27 mouse cellular contexts compared by ENCODE assay signal in genomic region chr13:31567099-31567498, GRCm38 (mm10). TPM values are rescaled to one million over a fixed set of nuclear protein-coding genes. Genes with fewer than 3 reads are reported as not detected.
DNase-seq lines count a peak whose midpoint lies in the region; ATAC-seq and TF ChIP-seq lines count a peak whose summit lies in the region.
"Had no signal": no experiment of that assay in that cellular context is flagged by ENCODE, and none has a peak within 500 bp of the region (broad histone marks: within the 10 kb centered on the region; RNA-seq: fewer than 3 reads in every experiment).

No protein-coding gene starts in this region.

- H3K27ac ChIP-seq in liver, adult 2 months (replicated peaks; ENCODE audit: insufficient read depth, low read depth, low read length), result no peak overlapping the region
- no peak overlapping the region for H3K27ac ChIP-seq in liver, embryonic 12.5 days
- H3K27ac ChIP-seq in intestine, embryonic 15.5 days, result no peak overlapping the region
- H3K27ac ChIP-seq in stomach, postnatal 0 days (replicated peaks), result peak overlapping the region; percentile 77
- H3K27ac ChIP-seq in hindbrain, embryonic 16.5 days (ENCODE audit: low read depth, low read length), result no peak overlapping the region
- H3K27ac ChIP-seq: embryonic facial prominence, embryonic 15.5 days; forebrain, embryonic 10.5 days; gastrocnemius, adult 2 months; hindbrain, embryonic 15.5 days had no signal

- peak; percentile 51 for DNase-seq in liver, adult 2 months (ENCODE audit: extremely low read depth, low read depth, low spot score)
- DNase-seq in stomach, postnatal 0 days (ENCODE audit: low spot score), result peak; percentile 67
- DNase-seq in testis, postnatal 10 days (ENCODE audit: low spot score), result no peak
- DNase-seq in left cerebral cortex, postnatal 14 days (ENCODE audit: low spot score in 2 of 2), result no peak
- DNase-seq: adrenal gland, adult 2 months; adrenal gland, postnatal 25 days; cerebellum, adult 18-20 months; cerebellum, postnatal 14 days; embryo, embryonic 11 days; gastrocnemius, adult 2 months; gastrocnemius, postnatal 25 days; heart, postnatal 10 days had no signal

- no peaks in the 10 kb centered on the region for H3K27me3 ChIP-seq in liver, adult 2 months (ENCODE audit: control insufficient read depth, insufficient read depth, low read length)
- peaks cover 32% of the 10 kb centered on the region for H3K27me3 ChIP-seq in liver, embryonic 12.5 days (replicated peaks)
- H3K27me3 ChIP-seq in intestine, embryonic 15.5 days (replicated peaks), result 0 out of 2 replicates have a peak, but pooled peaks cover 6% of the 10 kb centered on the region
- no peaks in the 10 kb centered on the region for H3K27me3 ChIP-seq in myocyte (ENCODE audit: control insufficient read depth, insufficient read depth, insufficient read length)
- no peaks in the 10 kb centered on the region for H3K27me3 ChIP-seq in stomach, postnatal 0 days (ENCODE audit: control insufficient read depth, insufficient read depth, low read length)
- peaks cover 9% of the 10 kb centered on the region for H3K27me3 ChIP-seq in hindbrain, embryonic 16.5 days (replicated peaks; ENCODE audit: control insufficient read depth, insufficient read depth, low read length)
- H3K27me3 ChIP-seq: CH12.LX had no signal

- TF ChIP-seq CTCF in liver, adult 2 months (IDR thresholded peaks at IDR 0.05; ENCODE audit: low read depth, low read length), result no peak
- TF ChIP-seq CTCF in stomach, postnatal 0 days (IDR thresholded peaks at IDR 0.05; ENCODE audit: low read depth), result no peak

- H3K9me3 ChIP-seq in liver, embryonic 12.5 days (replicated peaks), result no peaks in the 10 kb centered on the region
- H3K9me3 ChIP-seq in intestine, embryonic 15.5 days, result no peaks in the 10 kb centered on the region
- H3K9me3 ChIP-seq in stomach, postnatal 0 days (ENCODE audit: control insufficient read depth, low read length), result no peaks in the 10 kb centered on the region
- H3K9me3 ChIP-seq in hindbrain, embryonic 16.5 days (ENCODE audit: control insufficient read depth, low read length), result no peaks in the 10 kb centered on the region
- H3K9me3 ChIP-seq: embryonic facial prominence, embryonic 15.5 days; forebrain, embryonic 10.5 days; hindbrain, embryonic 15.5 days had no signal

- H3K79me2 ChIP-seq in liver, adult 2 months (ENCODE audit: control insufficient read depth, insufficient read depth, low read length), result no peaks in the 10 kb centered on the region
- no peaks in the 10 kb centered on the region for H3K79me2 ChIP-seq in myocyte (ENCODE audit: control insufficient read depth, insufficient read depth)

- intact Hi-C loops in left cerebral cortex, postnatal 14 days (cut with DNase I), result no loop called here

- H3K36me3 ChIP-seq in liver, adult 2 months (ENCODE audit: control insufficient read depth, insufficient read depth, low read length), result no peaks in the 10 kb centered on the region
- no peaks in the 10 kb centered on the region for H3K36me3 ChIP-seq in liver, embryonic 12.5 days
- H3K36me3 ChIP-seq in intestine, embryonic 15.5 days, result no peaks in the 10 kb centered on the region
- H3K36me3 ChIP-seq in myocyte (ENCODE audit: control insufficient read depth, insufficient read depth), result no peaks in the 10 kb centered on the region
- H3K36me3 ChIP-seq in stomach, postnatal 0 days (ENCODE audit: control insufficient read depth, insufficient read depth, low read length), result no peaks in the 10 kb centered on the region
- no peaks in the 10 kb centered on the region for H3K36me3 ChIP-seq in hindbrain, embryonic 16.5 days (ENCODE audit: control insufficient read depth, insufficient read depth, low read length)
- H3K36me3 ChIP-seq: embryonic facial prominence, embryonic 15.5 days; forebrain, embryonic 10.5 days; hindbrain, embryonic 15.5 days had no signal

- 28% methylated on average over 8 of the region's 8 CpGs for WGBS in liver, adult 2 months
- WGBS in liver, embryonic 12.5 days (ENCODE audit: insufficient replicate concordance), result 68% methylated on average over 8 of the region's 8 CpGs
- 68% methylated on average over 8 of the region's 8 CpGs for WGBS in intestine, embryonic 15.5 days
- WGBS in stomach, postnatal 0 days, result 47% methylated on average over 8 of the region's 8 CpGs
- WGBS in hindbrain, embryonic 16.5 days, result 84% methylated on average over 8 of the region's 8 CpGs

- H3K4me2 ChIP-seq in liver, embryonic 12.5 days, result no peak overlapping the region
- no peak overlapping the region for H3K4me2 ChIP-seq in intestine, embryonic 15.5 days (replicated peaks)
- H3K4me2 ChIP-seq in myocyte (ENCODE audit: low read depth), result peak overlapping the region; percentile 48
- H3K4me2 ChIP-seq in stomach, postnatal 0 days (replicated peaks; ENCODE audit: low read depth), result no peak overlapping the region; the same call in 1 of the 2 replicates
- H3K4me2 ChIP-seq in hindbrain, embryonic 16.5 days (ENCODE audit: low read length), result no peak overlapping the region
- H3K4me2 ChIP-seq: embryonic facial prominence, embryonic 15.5 days; hindbrain, embryonic 15.5 days had no signal

- no peak for TF ChIP-seq EP300 in stomach, postnatal 0 days (optimal IDR thresholded peaks at IDR 0.05)

- ATAC-seq in liver, embryonic 12.5 days, result no peak
- peak; percentile 58 for ATAC-seq in intestine, embryonic 15.5 days
- ATAC-seq in stomach, postnatal 0 days (ENCODE audit: low FRiP score, low TSS enrichment), result peak; percentile 76
- ATAC-seq in hindbrain, embryonic 16.5 days, result no peak
- ATAC-seq: forebrain, embryonic 14.5 days had no signal

- TF ChIP-seq POLR2A in liver, adult 2 months (IDR thresholded peaks at IDR 0.05; ENCODE audit: extremely low read depth, insufficient read depth, low read length), result no peak
- no peak for TF ChIP-seq POLR2A in myocyte (IDR thresholded peaks at IDR 0.05; ENCODE audit: insufficient read length, low read depth)

- H3ac ChIP-seq in myocyte (ENCODE audit: control insufficient read depth, insufficient read length), result no peak overlapping the region

- H3K4me1 ChIP-seq in liver, adult 2 months (ENCODE audit: control insufficient read depth, insufficient read depth, low read length), result peaks cover 2% of the 10 kb centered on the region
- H3K4me1 ChIP-seq in liver, embryonic 12.5 days, result no peaks in the 10 kb centered on the region
- no peaks in the 10 kb centered on the region; the same call in 1 of the 2 replicates for H3K4me1 ChIP-seq in intestine, embryonic 15.5 days (replicated peaks)
- no peaks in the 10 kb centered on the region for H3K4me1 ChIP-seq in stomach, postnatal 0 days (replicated peaks; ENCODE audit: control insufficient read depth, insufficient read depth)
- no peaks in the 10 kb centered on the region for H3K4me1 ChIP-seq in hindbrain, embryonic 16.5 days (ENCODE audit: control insufficient read depth, insufficient read depth, low read depth, low read length)
- H3K4me1 ChIP-seq: embryonic facial prominence, embryonic 15.5 days; hindbrain, embryonic 15.5 days had no signal

- H3K9ac ChIP-seq in liver, adult 2 months (ENCODE audit: low read depth, low read length), result no peak overlapping the region
- H3K9ac ChIP-seq in liver, embryonic 12.5 days, result no peak overlapping the region
- no peak overlapping the region for H3K9ac ChIP-seq in intestine, embryonic 15.5 days
- no peak overlapping the region for H3K9ac ChIP-seq in stomach, postnatal 0 days (ENCODE audit: low read length)
- no peak overlapping the region for H3K9ac ChIP-seq in hindbrain, embryonic 16.5 days (ENCODE audit: low read depth, low read length)
- H3K9ac ChIP-seq: embryonic facial prominence, embryonic 15.5 days; hindbrain, embryonic 15.5 days had no signal

- H3K4me3 ChIP-seq in liver, adult 2 months (ENCODE audit: insufficient read depth, low read depth, low read length), result no peak overlapping the region
- no peak overlapping the region for H3K4me3 ChIP-seq in liver, embryonic 12.5 days
- no peak overlapping the region for H3K4me3 ChIP-seq in intestine, embryonic 15.5 days (replicated peaks)
- H3K4me3 ChIP-seq in myocyte, result no peak overlapping the region
- no peak overlapping the region for H3K4me3 ChIP-seq in stomach, postnatal 0 days (ENCODE audit: low read depth, low read length)
- no peak overlapping the region for H3K4me3 ChIP-seq in hindbrain, embryonic 16.5 days (ENCODE audit: low read length)
- H3K4me3 ChIP-seq: embryonic facial prominence, embryonic 15.5 days; erythroblast, embryonic 14.5 days; forebrain, embryonic 10.5 days; gastrocnemius, adult 2 months; hindbrain, embryonic 15.5 days had no signal

TF ChIP-seq in myocyte, 11 proteins besides CTCF, POLR2A, EP300 and RAD21 (continues in another document):
- no peak for TF ChIP-seq MAX (IDR thresholded peaks at IDR 0.05; ENCODE audit: low read depth)

RNA-seq across cellular contexts. Expression of gene A530084C06Rik, which starts 8.0 kb away (rescaled TPM):
- 0.46 and 0.60 TPM in 2 replicates for total RNA-seq in liver, adult 2 months (2014; rRNA removed)
- polyA plus RNA-seq in liver, adult 2 months (2012; rRNA removed), result 0.21 and 0.25 TPM in 2 replicates
- polyA plus RNA-seq in liver, embryonic 12.5 days (2016; fragmentation: Nextera tagmentation; extraction: Ambion mirVana), result not detected in 2 replicates
- not detected in 2 replicates for polyA plus RNA-seq in intestine, embryonic 15.5 days (2015; fragmentation: Nextera tagmentation; extraction: Ambion mirVana)
- polyA plus RNA-seq in myocyte (2012; fragmentation: generic; extraction: Trizol), result not detected
- polyA plus RNA-seq in stomach, postnatal 0 days (2015; fragmentation: Nextera tagmentation; extraction: Ambion mirVana), result not detected in 2 replicates
- not detected in 2 replicates for polyA plus RNA-seq in hindbrain, embryonic 16.5 days (2015; fragmentation: Nextera tagmentation; extraction: Ambion mirVana)
- total RNA-seq in left cerebral cortex, postnatal 14 days (2021), result 1 to 10 TPM in 1 of 2 experiments, under 1 TPM in 1; 0.99 to 1.1 TPM
- total RNA-seq: adrenal gland, adult 2 months; CH12.LX; common myeloid progenitor, adult 5-6 weeks; gastrocnemius, adult 2 months; gastrocnemius, postnatal 25 days; granulocyte monocyte progenitor cell, adult 5-6 weeks had no signal
- polyA plus RNA-seq: embryonic facial prominence, embryonic 11.5 days; embryonic facial prominence, embryonic 15.5 days; erythroblast, embryonic 14.5 days; forebrain, embryonic 10.5 days; forebrain, embryonic 14.5 days; heart, embryonic 14.5 days; hindbrain, embryonic 15.5 days had no signal

RNA-seq across cellular contexts. Expression of gene Foxq1, which starts 11.2 kb away (rescaled TPM):
- 1.6 and 3.9 TPM in 2 replicates for total RNA-seq in liver, adult 2 months (2014; rRNA removed)
- polyA plus RNA-seq in liver, adult 2 months (2012; rRNA removed), result 5.1 and 10.2 TPM in 2 replicates
- polyA plus RNA-seq in liver, embryonic 12.5 days (2016; fragmentation: Nextera tagmentation; extraction: Ambion mirVana), result 0.07 and 0.10 TPM in 2 replicates
- polyA plus RNA-seq in intestine, embryonic 15.5 days (2015; fragmentation: Nextera tagmentation; extraction: Ambion mirVana), result 2.0 and 2.1 TPM in 2 replicates
- 2.4 TPM for polyA plus RNA-seq in myocyte (2012; fragmentation: generic; extraction: Trizol)
- 35.7 and 47.1 TPM in 2 replicates for polyA plus RNA-seq in stomach, postnatal 0 days (2015; fragmentation: Nextera tagmentation; extraction: Ambion mirVana)
- 1.2 and 1.4 TPM in 2 replicates for polyA plus RNA-seq in hindbrain, embryonic 16.5 days (2015; fragmentation: Nextera tagmentation; extraction: Ambion mirVana)
- 1 to 10 TPM; 3.0 to 3.3 TPM for total RNA-seq in left cerebral cortex, postnatal 14 days (2021)
- total RNA-seq: CH12.LX; common myeloid progenitor, adult 5-6 weeks; gastrocnemius, postnatal 25 days; granulocyte monocyte progenitor cell, adult 5-6 weeks; hematopoietic stem cell, adult 5-6 weeks had no signal
- polyA plus RNA-seq: erythroblast, embryonic 14.5 days had no signal

RNA-seq across cellular contexts. Expression of gene Foxf2, which starts 58.5 kb away (rescaled TPM):
- not detected in 2 replicates for total RNA-seq in liver, adult 2 months (2014; rRNA removed)
- 0.04 TPM in 1 of 2 replicates, not detected in the other for polyA plus RNA-seq in liver, adult 2 months (2012; rRNA removed)
- 0.28 and 0.45 TPM in 2 replicates for polyA plus RNA-seq in liver, embryonic 12.5 days (2016; fragmentation: Nextera tagmentation; extraction: Ambion mirVana)
- polyA plus RNA-seq in intestine, embryonic 15.5 days (2015; fragmentation: Nextera tagmentation; extraction: Ambion mirVana), result 17.7 and 20.1 TPM in 2 replicates
- polyA plus RNA-seq in myocyte (2012; fragmentation: generic; extraction: Trizol), result 4.5 TPM
- 10.0 and 12.5 TPM in 2 replicates for polyA plus RNA-seq in stomach, postnatal 0 days (2015; fragmentation: Nextera tagmentation; extraction: Ambion mirVana)
- polyA plus RNA-seq in hindbrain, embryonic 16.5 days (2015; fragmentation: Nextera tagmentation; extraction: Ambion mirVana), result 4.2 and 5.1 TPM in 2 replicates
- total RNA-seq in left cerebral cortex, postnatal 14 days (2021), result 1 to 10 TPM; 7.8 to 9.8 TPM
- total RNA-seq: adrenal gland, adult 2 months; adrenal gland, postnatal 25 days; CH12.LX; common myeloid progenitor, adult 5-6 weeks; gastrocnemius, postnatal 25 days; granulocyte monocyte progenitor cell, adult 5-6 weeks; hematopoietic stem cell, adult 5-6 weeks had no signal
- polyA plus RNA-seq: adrenal gland, adult 2 months; erythroblast, embryonic 14.5 days had no signal

Comparison
In these comparisons a context has a peak if more than half of its experiments do, and no peak if none do; other contexts are left out.
1. DNase-seq: peak in liver, adult 2 months (single experiment) and stomach, postnatal 0 days (single experiment); none in testis, postnatal 10 days (single experiment) and left cerebral cortex, postnatal 14 days (0 of 2).
2. ATAC-seq: peak in intestine, embryonic 15.5 days (single experiment) and stomach, postnatal 0 days (single experiment); none in liver, embryonic 12.5 days (single experiment) and hindbrain, embryonic 16.5 days (single experiment).